Mouse (Mus musculus) adrenal gland, postnatal 10 days (tissue): Measurements from ENCODE around the gene Gm12845. TPM values are rescaled to one million over a fixed set of nuclear protein-coding genes. Genes with fewer than 3 reads are reported as not detected.
A peak's percentile ranks its signal among the peaks of the same experiment; 100 is the strongest.

Experiments
- DNase-seq: peaks from one replicate; pipeline ENCODE4 v3.0.0; 2021; ENCODE audit warnings: mixed read lengths
- long read RNA-seq, 2 experiments: library from polyadenylated mRNA; stranded (forward); transcript quantifications; one replicate each; pipeline ENCODE4 v2.0.0; 2021
- total RNA-seq, 2 experiments: library from RNA; stranded (reverse); gene quantifications; 2 replicates each; pipeline ENCODE4 v1.2.3; 2021

Gm12845 gene
- not detected for total RNA-seq
- long read RNA-seq, experiment 1, result 0 reads
- long read RNA-seq, experiment 2, result 0 reads

GRCm38 (mm10) chr4:117724112-117724511 lies at the start of gene Gm12845:
Gm12845 (plus strand) TSS chr4:117724412.
- DNase-seq, result no peak

- peak; percentile 88 for DNase-seq
Observed at GRCm38 (mm10) chr4:117676903-117677302, 47.3 kb upstream of the Gm12845 start.

GRCm38 (mm10) chr4:117680963-117681362 lies 43.2 kb upstream of the Gm12845 start:
- no peak for DNase-seq

- DNase-seq, result peak; percentile 88
Observed at GRCm38 (mm10) chr4:117681931-117682461, 42.2 kb upstream of the Gm12845 start, which contains the start of gene Dmap1. Dmap1 (minus strand) TSS chr4:117682273.

GRCm38 (mm10) chr4:117682463-117682862 lies 41.7 kb upstream of the Gm12845 start:
- DNase-seq, result no peak

- no peak for DNase-seq
Observed at GRCm38 (mm10) chr4:117683048-117683768, 41.0 kb upstream of the Gm12845 start.

GRCm38 (mm10) chr4:117686354-117686753 lies 37.9 kb upstream of the Gm12845 start:
- DNase-seq, result no peak

- DNase-seq, result peak; percentile 69
Observed at GRCm38 (mm10) chr4:117705361-117705760, 18.9 kb upstream of the Gm12845 start.

- DNase-seq, result no peak
Observed at GRCm38 (mm10) chr4:117708780-117709550, 15.2 kb upstream of the Gm12845 start.

- DNase-seq, result no peak
Observed at GRCm38 (mm10) chr4:117712314-117712713, 11.9 kb upstream of the Gm12845 start.

- DNase-seq, result no peak
Observed at GRCm38 (mm10) chr4:117713303-117714098, 10.7 kb upstream of the Gm12845 start.

- no peak for DNase-seq
Observed at GRCm38 (mm10) chr4:117731926-117732325, 7.7 kb downstream of the Gm12845 start.

GRCm38 (mm10) chr4:117737559-117737958 lies 13.3 kb downstream of the Gm12845 start:
- DNase-seq, result peak; percentile 26

- peak; percentile 9 for DNase-seq
Observed at GRCm38 (mm10) chr4:117752469-117752868, 28.3 kb downstream of the Gm12845 start.

- no peak for DNase-seq
Observed at GRCm38 (mm10) chr4:117760151-117760550, 35.9 kb downstream of the Gm12845 start.

- no peak for DNase-seq
Observed at GRCm38 (mm10) chr4:117765416-117765815, 41.2 kb downstream of the Gm12845 start, which contains the start of gene Klf17. Klf17 (minus strand) TSS chr4:117765648.

- DNase-seq, result peak; percentile 86
Observed at GRCm38 (mm10) chr4:117770935-117771334, 46.7 kb downstream of the Gm12845 start.

- no peak for DNase-seq
Observed at GRCm38 (mm10) chr4:117772960-117773359, 48.7 kb downstream of the Gm12845 start.
